Mouse (Mus musculus): Measurements from ENCODE around the gene 4930544D05Rik. TPM values are rescaled to one million over a fixed set of nuclear protein-coding genes. Genes with fewer than 3 reads are reported as not detected.
A peak's percentile ranks its signal among the peaks of the same experiment; 100 is the strongest.

The 4930544D05Rik gene
- polyA plus RNA-seq, 1 experiment from 2014 or later: not detected

DNA sequence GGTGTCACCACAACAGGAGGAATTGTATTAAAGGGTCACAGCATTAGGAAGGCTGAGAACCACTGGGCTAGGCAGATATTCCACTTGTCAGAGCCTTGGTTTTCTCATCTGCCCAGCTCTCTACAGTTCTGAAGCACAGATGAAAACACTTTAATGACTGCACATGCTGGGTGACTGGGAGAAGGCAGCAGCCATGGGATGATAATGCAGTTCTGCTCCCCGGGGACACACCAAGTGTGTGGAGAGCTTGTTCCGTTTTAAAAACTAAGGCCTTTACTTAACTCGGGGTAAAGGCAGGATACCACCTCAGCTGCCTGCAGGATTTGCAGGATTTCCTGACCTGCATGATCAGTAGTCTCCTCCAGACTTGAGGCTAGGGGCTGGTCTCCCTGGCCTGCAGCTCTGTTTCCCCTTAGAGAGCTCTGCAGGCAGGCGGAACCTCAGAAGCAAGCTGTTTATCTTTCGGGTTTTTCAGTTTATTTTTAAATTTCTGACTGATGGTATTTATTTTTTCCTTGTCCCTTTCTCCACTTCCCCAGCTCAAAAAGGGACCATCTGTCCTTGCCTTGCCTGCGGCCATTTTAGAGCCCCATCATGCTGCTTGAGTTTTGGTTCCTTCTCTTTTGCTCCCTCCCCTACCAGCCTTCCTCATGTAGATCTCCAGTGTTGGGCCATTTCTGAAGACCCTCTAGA is 32.5 kb upstream of the 4930544D05Rik start:
- no peak for ATAC-seq
- Histone ChIP-seq H3K4me1 (replicated peaks; ENCODE audit: control insufficient read depth, insufficient read depth, low read length) (peaks cover 16% of the 10 kb centered on the region), H3K4me3 (ENCODE audit: low read depth, low read length) (no peak overlapping the region), H3K36me3 (ENCODE audit: control insufficient read depth, insufficient read depth) (no peaks in the 10 kb centered on the region), H3K9ac (ENCODE audit: low read depth, low read length) (no peak overlapping the region), H3K4me2 (replicated peaks; ENCODE audit: low read depth) (no peak overlapping the region), H3K9me3 (ENCODE audit: control insufficient read depth) (no peaks in the 10 kb centered on the region), H3K27me3 (replicated peaks; ENCODE audit: control insufficient read depth, insufficient read depth, low read length) (no peaks in the 10 kb centered on the region), H3K27ac (ENCODE audit: low read depth, low read length) (no peak overlapping the region)
- no peak for TF ChIP-seq CTCF (IDR thresholded peaks at IDR 0.05; ENCODE audit: low read depth)
- 50% methylated on average over 6 of the region's 6 CpGs for WGBS

GRCm38 (mm10) chr11:70583775-70584174 is 31.9 kb upstream of the 4930544D05Rik start:
- 86% methylated on average over 7 of the region's 7 CpGs for WGBS
- H3K36me3 ChIP-seq (ENCODE audit: control insufficient read depth, insufficient read depth): no peaks in the 10 kb centered on the region
- peak; percentile 53 for TF ChIP-seq CTCF (IDR thresholded peaks at IDR 0.05; ENCODE audit: low read depth)
- peaks cover 9% of the 10 kb centered on the region; the same call in 1 of the 2 replicates for H3K4me1 ChIP-seq (replicated peaks; ENCODE audit: control insufficient read depth, insufficient read depth, low read length)
- no peak overlapping the region for H3K4me2 ChIP-seq (replicated peaks; ENCODE audit: low read depth)
- H3K9me3 ChIP-seq (ENCODE audit: control insufficient read depth): no peaks in the 10 kb centered on the region
- no peak for ATAC-seq
- H3K27ac ChIP-seq (ENCODE audit: low read depth, low read length): no peak overlapping the region
- H3K4me3 ChIP-seq (ENCODE audit: low read depth, low read length): no peak overlapping the region
- no peaks in the 10 kb centered on the region for H3K27me3 ChIP-seq (replicated peaks; ENCODE audit: control insufficient read depth, insufficient read depth, low read length)
- H3K9ac ChIP-seq (ENCODE audit: low read depth, low read length): no peak overlapping the region

- no peak overlapping the region for H3K27ac ChIP-seq (ENCODE audit: low read depth, low read length)
- ATAC-seq: no peak
- H3K4me2 ChIP-seq (replicated peaks; ENCODE audit: low read depth): no peak overlapping the region
- H3K4me1 ChIP-seq (replicated peaks; ENCODE audit: control insufficient read depth, insufficient read depth, low read length): 0 out of 2 replicates have a peak, but pooled peaks cover 8% of the 10 kb centered on the region
- no peak overlapping the region for H3K4me3 ChIP-seq (ENCODE audit: low read depth, low read length)
- H3K36me3 ChIP-seq (ENCODE audit: control insufficient read depth, insufficient read depth): no peaks in the 10 kb centered on the region
- H3K9me3 ChIP-seq (ENCODE audit: control insufficient read depth): no peaks in the 10 kb centered on the region
- no peak for TF ChIP-seq CTCF (IDR thresholded peaks at IDR 0.05; ENCODE audit: low read depth)
- 53% methylated on average over 7 of the region's 7 CpGs for WGBS
- H3K27me3 ChIP-seq (replicated peaks; ENCODE audit: control insufficient read depth, insufficient read depth, low read length): no peaks in the 10 kb centered on the region
- no peak overlapping the region for H3K9ac ChIP-seq (ENCODE audit: low read depth, low read length)
Measured at GRCm38 (mm10) chr11:70585457-70585856, 30.2 kb upstream of the 4930544D05Rik start.

DNA sequence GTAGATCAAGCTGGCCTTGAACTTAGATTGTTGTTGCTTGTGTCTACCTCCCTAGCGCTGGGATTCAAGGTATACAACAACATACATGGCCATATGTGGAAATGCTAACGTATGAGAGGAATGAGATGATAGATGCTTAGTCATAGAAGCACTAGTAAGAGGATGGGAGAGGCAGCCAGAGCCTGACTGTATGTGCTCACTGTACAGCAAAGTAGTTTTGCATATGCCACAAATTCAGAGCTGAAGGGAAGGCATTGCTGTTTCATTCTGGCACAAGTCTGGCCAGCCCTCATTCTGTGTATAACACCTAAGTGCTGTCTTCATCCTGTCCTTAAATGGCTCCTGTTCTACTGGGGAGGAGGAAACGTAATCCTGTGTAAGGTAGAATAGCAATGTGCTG is 29.4 kb upstream of the 4930544D05Rik start:
- WGBS: 60% methylated on average over 3 of the region's 3 CpGs
- H3K27ac ChIP-seq (ENCODE audit: low read depth, low read length): no peak overlapping the region
- TF ChIP-seq CTCF (IDR thresholded peaks at IDR 0.05; ENCODE audit: low read depth): no peak

DNA sequence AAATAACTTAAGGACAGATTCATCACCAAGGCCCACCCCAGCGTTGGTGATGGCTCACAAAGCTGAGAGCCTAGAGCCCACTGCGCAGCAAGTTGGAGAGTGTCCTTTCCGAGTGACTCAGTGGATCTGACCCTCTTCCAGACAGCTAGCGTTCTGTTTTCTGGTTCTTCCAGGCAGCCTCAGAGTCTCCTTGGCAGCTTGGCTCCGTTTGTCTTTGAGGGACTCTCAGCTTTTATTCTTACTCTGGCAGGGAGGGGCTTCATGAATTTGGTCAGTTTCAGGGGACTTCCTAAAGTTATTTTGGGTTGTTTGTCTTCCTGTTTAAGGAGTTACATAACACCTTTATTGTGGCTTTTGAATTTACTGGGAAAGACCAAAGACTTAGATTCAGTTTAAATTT is 28.7 kb upstream of the 4930544D05Rik start:
- Histone ChIP-seq H3K4me2 (replicated peaks; ENCODE audit: low read depth) (no peak overlapping the region), H3K27me3 (replicated peaks; ENCODE audit: control insufficient read depth, insufficient read depth, low read length) (no peaks in the 10 kb centered on the region), H3K4me3 (ENCODE audit: low read depth, low read length) (no peak overlapping the region), H3K36me3 (ENCODE audit: control insufficient read depth, insufficient read depth) (no peaks in the 10 kb centered on the region), H3K9ac (ENCODE audit: low read depth, low read length) (no peak overlapping the region), H3K4me1 (replicated peaks; ENCODE audit: control insufficient read depth, insufficient read depth, low read length) (0 out of 2 replicates have a peak, but pooled peaks cover 8% of the 10 kb centered on the region), H3K9me3 (ENCODE audit: control insufficient read depth) (no peaks in the 10 kb centered on the region), H3K27ac (ENCODE audit: low read depth, low read length) (no peak overlapping the region)
- ATAC-seq: no peak
- TF ChIP-seq CTCF (IDR thresholded peaks at IDR 0.05; ENCODE audit: low read depth): no peak
- WGBS: 70% methylated on average over 5 of the region's 5 CpGs

More for the DNA sequence above, 29.4 kb upstream of the 4930544D05Rik start:
- Histone ChIP-seq H3K4me2 (replicated peaks; ENCODE audit: low read depth) (no peak overlapping the region), H3K9me3 (ENCODE audit: control insufficient read depth) (no peaks in the 10 kb centered on the region), H3K4me1 (replicated peaks; ENCODE audit: control insufficient read depth, insufficient read depth, low read length) (0 out of 2 replicates have a peak, but pooled peaks cover 8% of the 10 kb centered on the region), H3K27me3 (replicated peaks; ENCODE audit: control insufficient read depth, insufficient read depth, low read length) (no peaks in the 10 kb centered on the region), H3K4me3 (ENCODE audit: low read depth, low read length) (no peak overlapping the region), H3K9ac (ENCODE audit: low read depth, low read length) (no peak overlapping the region), H3K36me3 (ENCODE audit: control insufficient read depth, insufficient read depth) (no peaks in the 10 kb centered on the region)
- no peak for ATAC-seq

DNA sequence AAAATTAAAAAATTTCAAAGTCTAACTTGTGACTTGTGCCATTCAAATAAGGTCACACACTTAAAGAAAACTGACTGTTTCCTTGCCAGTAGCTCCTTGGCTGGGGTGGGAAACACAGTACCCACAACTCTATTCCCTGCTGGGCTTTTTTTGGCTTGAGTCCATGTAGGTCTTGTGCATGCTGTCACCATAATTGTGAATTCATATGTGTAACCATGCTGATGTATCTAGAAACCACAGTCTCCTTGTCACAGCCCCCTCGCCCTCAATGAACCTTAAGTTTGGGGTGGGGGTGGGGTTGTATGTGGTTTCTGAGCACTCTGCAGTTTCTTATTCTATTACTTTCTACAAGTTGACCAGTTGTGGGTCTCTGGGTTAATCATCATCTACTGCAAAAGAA is 23.9 kb upstream of the 4930544D05Rik start:
- H3K36me3 ChIP-seq (ENCODE audit: control insufficient read depth, insufficient read depth): no peaks in the 10 kb centered on the region; the same call in 1 of the 2 replicates
- H3K27ac ChIP-seq (ENCODE audit: low read depth, low read length): no peak overlapping the region
- H3K4me2 ChIP-seq (replicated peaks; ENCODE audit: low read depth): no peak overlapping the region
- WGBS: 94% methylated on average over 1 of the region's 1 CpGs
- no peak for ATAC-seq
- H3K4me1 ChIP-seq (replicated peaks; ENCODE audit: control insufficient read depth, insufficient read depth, low read length): peaks cover 11% of the 10 kb centered on the region
- no peak overlapping the region for H3K9ac ChIP-seq (ENCODE audit: low read depth, low read length)
- H3K4me3 ChIP-seq (ENCODE audit: low read depth, low read length): no peak overlapping the region
- no peak for TF ChIP-seq CTCF (IDR thresholded peaks at IDR 0.05; ENCODE audit: low read depth)
- no peaks in the 10 kb centered on the region for H3K9me3 ChIP-seq (ENCODE audit: control insufficient read depth)
- H3K27me3 ChIP-seq (replicated peaks; ENCODE audit: control insufficient read depth, insufficient read depth, low read length): no peaks in the 10 kb centered on the region

Measured in intestine, postnatal 0 days (tissue).